Mouse (Mus musculus) heart, postnatal 0 days (tissue): Measurements from ENCODE around the gene Fgf3.

Experiments used
- CTCF ChIP-seq: IDR thresholded peaks from 2 replicates; pipeline ENCODE4 v1.5.1; 2016; ENCODE audit warnings: antibody characterized with exemption, control low read depth, low read depth
- EP300 ChIP-seq: IDR thresholded peaks from 2 replicates; pipeline ENCODE4 v1.6.1; 2016; ENCODE audit warnings: antibody characterized with exemption, low read depth

GRCm38 (mm10) chr7:144861056-144861768 is 23.3 kb downstream of the Fgf3 start:
- no peak for TF ChIP-seq EP300
- TF ChIP-seq CTCF = no peak
